Mouse (Mus musculus) testis, adult 2 months (tissue): ENCODE data around the gene Antxr1. TPM values are rescaled to one million over a fixed set of nuclear protein-coding genes. Genes with fewer than 3 reads are reported as not detected.

ENCODE experiments used
- H3K27ac ChIP-seq: fragments of 200-500 bp; 2 replicates; pipeline ENCODE4 v1.5.1; 2012; ENCODE audit warnings: low read depth, low read length; ENCODE audit not compliant: control insufficient read depth, insufficient read depth
- H3K27me3 ChIP-seq: fragments of 200-500 bp; 2 replicates; pipeline ENCODE4 v1.6.1; 2012; ENCODE audit warnings: mild to moderate bottlenecking, low read length, moderate library complexity; ENCODE audit not compliant: control insufficient read depth, insufficient read depth
- H3K36me3 ChIP-seq: fragments of 200-500 bp; 2 replicates; pipeline ENCODE4 v1.6.1; 2012; ENCODE audit warnings: mild to moderate bottlenecking, low read length; ENCODE audit not compliant: control insufficient read depth, insufficient read depth
- H3K4me1 ChIP-seq: fragments of 200-500 bp; 2 replicates; pipeline ENCODE4 v1.6.1; 2012; ENCODE audit warnings: low read length; ENCODE audit not compliant: control insufficient read depth, insufficient read depth
- H3K4me3 ChIP-seq: fragments of 200-500 bp; 2 replicates; pipeline ENCODE4 v1.5.1; 2012; ENCODE audit warnings: low read depth, mild to moderate bottlenecking, low read length, moderate library complexity, mixed read lengths; ENCODE audit not compliant: control insufficient read depth
- CTCF ChIP-seq: fragments of 200-500 bp; IDR thresholded peaks from 2 replicates; pipeline ENCODE4 v1.5.1; 2012; ENCODE audit warnings: low read depth, mild to moderate bottlenecking, inconsistent platforms, low read length, moderate library complexity; ENCODE audit not compliant: control insufficient read depth, insufficient read depth, insufficient replicate concordance
- POLR2A ChIP-seq: fragments of 200-500 bp; IDR thresholded peaks from 2 replicates; pipeline ENCODE4 v1.6.1; 2012; ENCODE audit warnings: low read depth, mild to moderate bottlenecking, inconsistent platforms, low read length, moderate library complexity; ENCODE audit not compliant: control insufficient read depth
- polyA plus RNA-seq: library from polyadenylated mRNA; depleted of rRNA; stranded (reverse); fragments of >200 nt; gene quantifications from 2 replicates; pipeline ENCODE4 v1.2.3, GENCODE M21; 2012

Gene Antxr1
- polyA plus RNA-seq, 1 experiment = 0.62 TPM

GRCm38 (mm10) chr6:87119066-87119837 is 216.4 kb downstream of the Antxr1 start:
- Histone ChIP-seq H3K27me3 (no peaks in the 10 kb centered on the region), H3K27ac (no peak overlapping the region), H3K4me3 (peak overlapping the region; percentile 58), H3K36me3 (no peaks in the 10 kb centered on the region), H3K4me1 (no peaks in the 10 kb centered on the region)
- TF ChIP-seq CTCF (no peak), POLR2A (no peak)

GRCm38 (mm10) chr6:87116596-87116995 is 219.0 kb downstream of the Antxr1 start:
- Histone ChIP-seq H3K27me3 (no peaks in the 10 kb centered on the region), H3K4me1 (no peaks in the 10 kb centered on the region), H3K4me3 (no peak overlapping the region), H3K36me3 (no peaks in the 10 kb centered on the region), H3K27ac (no peak overlapping the region)
- no peak for TF ChIP-seq CTCF
- no peak for TF ChIP-seq POLR2A

- no peak overlapping the region for H3K4me3 ChIP-seq
- H3K4me1 ChIP-seq = no peaks in the 10 kb centered on the region
- no peaks in the 10 kb centered on the region for H3K36me3 ChIP-seq
- TF ChIP-seq POLR2A (no peak), CTCF (no peak)
- H3K27ac ChIP-seq = no peak overlapping the region
- no peaks in the 10 kb centered on the region for H3K27me3 ChIP-seq
These were observed 219.6 kb downstream of the Antxr1 start for GRCm38 (mm10) chr6:87115981-87116380.

GRCm38 (mm10) chr6:87112125-87112524 is 223.5 kb downstream of the Antxr1 start:
- no peaks in the 10 kb centered on the region for H3K36me3 ChIP-seq
- no peaks in the 10 kb centered on the region; the same call in 1 of the 2 replicates for H3K4me1 ChIP-seq
- H3K27me3 ChIP-seq = no peaks in the 10 kb centered on the region
- H3K4me3 ChIP-seq = peak overlapping the region; percentile 76
- H3K27ac ChIP-seq = no peak overlapping the region
- TF ChIP-seq POLR2A = no peak
- TF ChIP-seq CTCF = no peak

GRCm38 (mm10) chr6:87111493-87111892 is 224.1 kb downstream of the Antxr1 start:
- no peak overlapping the region for H3K27ac ChIP-seq
- peak overlapping the region; percentile 76 for H3K4me3 ChIP-seq
- no peaks in the 10 kb centered on the region; the same call in 1 of the 2 replicates for H3K4me1 ChIP-seq
- TF ChIP-seq CTCF = no peak
- TF ChIP-seq POLR2A = no peak
- no peaks in the 10 kb centered on the region for H3K27me3 ChIP-seq
- no peaks in the 10 kb centered on the region for H3K36me3 ChIP-seq

- no peak for TF ChIP-seq POLR2A
- no peak for TF ChIP-seq CTCF
- Histone ChIP-seq H3K36me3 (no peaks in the 10 kb centered on the region), H3K27me3 (no peaks in the 10 kb centered on the region), H3K4me3 (no peak within 1 kb of the TSS), H3K4me1 (no peaks in the 10 kb centered on the region), H3K27ac (no peak within 1 kb of the TSS)
These were observed 231.4 kb downstream of the Antxr1 start, which contains the start of gene D6Ertd527e for GRCm38 (mm10) chr6:87104123-87104796. Gene D6Ertd527e (plus strand): TSS chr6:87104746.

GRCm38 (mm10) chr6:87103314-87103713 is 232.3 kb downstream of the Antxr1 start:
- Histone ChIP-seq H3K27me3 (no peaks in the 10 kb centered on the region), H3K4me3 (no peak overlapping the region), H3K27ac (no peak overlapping the region), H3K36me3 (no peaks in the 10 kb centered on the region), H3K4me1 (no peaks in the 10 kb centered on the region)
- TF ChIP-seq CTCF = no peak
- no peak for TF ChIP-seq POLR2A
